Mouse (Mus musculus) MEL (cell line): ENCODE data around the gene Stat1. TPM values are rescaled to one million over a fixed set of nuclear protein-coding genes. Genes with fewer than 3 reads are reported as not detected.

ENCODE experiments used
- DNase-seq: peaks from one replicate; pipeline ENCODE4 v3.0.0; 2011; ENCODE audit warnings: low read depth, low spot score
- H3K27ac ChIP-seq: 2 replicates; pipeline ENCODE4 v1.5.1; 2012; ENCODE audit warnings: low read depth, mild to moderate bottlenecking, control low read depth, low read length, moderate library complexity; ENCODE audit not compliant: control insufficient read depth
- H3K27me3 ChIP-seq, 2 experiments: fragments of 150-350 bp in 1 of 2; sonication (generic) in 1 of 2; 2 replicates each; pipeline ENCODE4 v1.6.1; 2012; ENCODE audit warnings: low read length in 2 of 2, mild to moderate bottlenecking in 2 of 2, improper control_type of control experiment in 1 of 2, moderate library complexity in 1 of 2; ENCODE audit not compliant: insufficient read depth in 2 of 2, control insufficient read depth in 1 of 2
- H3K36me3 ChIP-seq, 2 experiments: 2 replicates each; pipeline ENCODE4 v1.6.1; 2012 to 2014; ENCODE audit warnings: low read length in 2 of 2, improper control_type of control experiment in 1 of 2, inconsistent platforms in 1 of 2, mild to moderate bottlenecking in 1 of 2; ENCODE audit not compliant: insufficient read depth in 2 of 2, control insufficient read depth in 1 of 2
- H3K4me1 ChIP-seq, 2 experiments: fragments of 150-350 bp in 1 of 2; sonication (generic) in 1 of 2; 2 replicates each; pipeline ENCODE4 v1.6.1; 2012; ENCODE audit warnings: low read length in 2 of 2, improper control_type of control experiment in 1 of 2, mild to moderate bottlenecking in 1 of 2; ENCODE audit not compliant: insufficient read depth in 2 of 2, control insufficient read depth in 1 of 2
- H3K4me3 ChIP-seq, 2 experiments: fragments of 150-350 bp in 1 of 2; sonication (generic) in 1 of 2; 2 replicates each; pipeline ENCODE4 v1.5.1; 2012; ENCODE audit warnings: low read depth in 2 of 2, low read length in 2 of 2, mild to moderate bottlenecking in 2 of 2, moderate library complexity in 2 of 2, control low read depth in 1 of 2, improper control_type of control experiment in 1 of 2; ENCODE audit not compliant: control insufficient read depth in 1 of 2, insufficient read depth in 1 of 2
- H3K79me2 ChIP-seq: 2 replicates; pipeline ENCODE4 v1.6.1; 2012; ENCODE audit warnings: mild to moderate bottlenecking, low read length, moderate library complexity; ENCODE audit not compliant: control insufficient read depth, poor library complexity, insufficient read depth
- H3K9ac ChIP-seq: 2 replicates; pipeline ENCODE4 v1.6.1; 2012; ENCODE audit warnings: low read depth, mild to moderate bottlenecking, control low read depth, low read length, moderate library complexity; ENCODE audit not compliant: control insufficient read depth, poor library complexity, severe bottlenecking
- H3K9me3 ChIP-seq: fragments of 150-350 bp; sonication (generic); replicated peaks from 2 replicates; pipeline ENCODE4 v1.6.1; 2012; ENCODE audit warnings: mild to moderate bottlenecking, low read length, improper control_type of control experiment, moderate library complexity; ENCODE audit not compliant: insufficient read depth
- BHLHE40 ChIP-seq: IDR thresholded peaks from 2 replicates; pipeline ENCODE4 v1.6.1; 2012; ENCODE audit warnings: low read depth, mild to moderate bottlenecking, inconsistent platforms, low read length, improper control_type of control experiment, borderline replicate concordance
- CHD1 ChIP-seq: IDR thresholded peaks from 2 replicates; pipeline ENCODE4 v1.6.1; 2012; ENCODE audit warnings: low read depth, mild to moderate bottlenecking, inconsistent platforms, low read length, improper control_type of control experiment
- CTCF ChIP-seq, 3 experiments: IDR thresholded peaks in 2 of 3; conservative IDR thresholded peaks in 1 of 3; 2 replicates each; pipeline ENCODE4 v1.5.1; 2011 to 2012; ENCODE audit warnings: low read length in 3 of 3, low read depth in 2 of 3, mild to moderate bottlenecking in 2 of 3, improper control_type of control experiment in 1 of 3, inconsistent platforms in 1 of 3, mixed read lengths in 1 of 3, moderate library complexity in 1 of 3; ENCODE audit not compliant: control insufficient read depth in 1 of 3, insufficient read depth in 1 of 3, poor library complexity in 1 of 3, severe bottlenecking in 1 of 3
- E2F4 ChIP-seq: IDR thresholded peaks from 2 replicates; pipeline ENCODE4 v1.6.1; 2011; ENCODE audit warnings: low read depth, low read length, improper control_type of control experiment, borderline replicate concordance
- ETS1 ChIP-seq: IDR thresholded peaks from 2 replicates; pipeline ENCODE4 v1.6.1; 2012; ENCODE audit warnings: low read depth, mild to moderate bottlenecking, inconsistent platforms, low read length, improper control_type of control experiment, moderate library complexity
- GATA1 ChIP-seq: IDR thresholded peaks from 2 replicates; pipeline ENCODE4 v1.6.1; 2011; ENCODE audit warnings: low read depth, low read length, improper control_type of control experiment
- HCFC1 ChIP-seq: IDR thresholded peaks from 2 replicates; pipeline ENCODE4 v1.6.1; 2012; ENCODE audit warnings: low read depth, mild to moderate bottlenecking, inconsistent platforms, low read length, improper control_type of control experiment, moderate library complexity
- JUND ChIP-seq: IDR thresholded peaks from 2 replicates; pipeline ENCODE4 v1.6.1; 2011; ENCODE audit warnings: low read depth, mild to moderate bottlenecking, improper control_type of control experiment, low read length
- KAT2A ChIP-seq: conservative IDR thresholded peaks from 2 replicates; pipeline ENCODE4 v1.6.1; 2012; ENCODE audit warnings: low read depth, low read length, improper control_type of control experiment, inconsistent platforms
- MAZ ChIP-seq: IDR thresholded peaks from 2 replicates; pipeline ENCODE4 v1.6.1; 2012; ENCODE audit warnings: low read depth, mild to moderate bottlenecking, inconsistent platforms, low read length, improper control_type of control experiment
- MEF2A ChIP-seq: IDR thresholded peaks from 2 replicates; pipeline ENCODE4 v1.6.1; 2014; ENCODE audit warnings: low read depth, mild to moderate bottlenecking, inconsistent platforms, low read length, improper control_type of control experiment; ENCODE audit not compliant: poor library complexity, insufficient replicate concordance, severe bottlenecking; ENCODE audit errors: extremely low read depth
- MXI1 ChIP-seq: IDR thresholded peaks from 2 replicates; pipeline ENCODE4 v1.6.1; 2011; ENCODE audit warnings: mild to moderate bottlenecking, low read depth, low read length, improper control_type of control experiment
- MYB ChIP-seq: IDR thresholded peaks from 2 replicates; pipeline ENCODE4 v1.6.1; 2011; ENCODE audit warnings: mild to moderate bottlenecking, low read depth, low read length, improper control_type of control experiment
- NELFE ChIP-seq: IDR thresholded peaks from 2 replicates; pipeline ENCODE4 v1.6.1; 2011; ENCODE audit warnings: low read depth, low read length, improper control_type of control experiment
- NRF1 ChIP-seq: IDR thresholded peaks from 2 replicates; pipeline ENCODE4 v1.6.1; 2014; ENCODE audit warnings: low read depth, mild to moderate bottlenecking, inconsistent platforms, low read length, improper control_type of control experiment, moderate library complexity; ENCODE audit not compliant: poor library complexity, insufficient read depth, severe bottlenecking
- POLR2A ChIP-seq, 2 experiments: IDR thresholded peaks; 2 replicates each; pipeline ENCODE4 v1.6.1; 2011 to 2012; ENCODE audit warnings: low read length in 2 of 2, mild to moderate bottlenecking in 2 of 2, control low read depth in 1 of 2, improper control_type of control experiment in 1 of 2, low read depth in 1 of 2, moderate library complexity in 1 of 2; ENCODE audit not compliant: control insufficient read depth in 1 of 2, insufficient read depth in 1 of 2, poor library complexity in 1 of 2
- POLR2AphosphoS2 ChIP-seq: IDR thresholded peaks from 2 replicates; pipeline ENCODE4 v1.6.1; 2011; ENCODE audit warnings: low read length, improper control_type of control experiment
- RAD21 ChIP-seq: IDR thresholded peaks from 2 replicates; pipeline ENCODE4 v1.6.1; 2011; ENCODE audit warnings: mild to moderate bottlenecking, low read depth, low read length, improper control_type of control experiment
- SIN3A ChIP-seq: IDR thresholded peaks from 2 replicates; pipeline ENCODE4 v1.6.1; 2012; ENCODE audit warnings: low read length, improper control_type of control experiment, inconsistent platforms
- TBP ChIP-seq: IDR thresholded peaks from 2 replicates; pipeline ENCODE4 v1.8.0; 2011; ENCODE audit warnings: low read depth, low read length, improper control_type of control experiment
- TCF12 ChIP-seq: IDR thresholded peaks from 2 replicates; pipeline ENCODE4 v1.6.1; 2014; ENCODE audit warnings: low read depth, mild to moderate bottlenecking, inconsistent platforms, low read length, improper control_type of control experiment, moderate library complexity
- USF1 ChIP-seq: IDR thresholded peaks from 2 replicates; pipeline ENCODE4 v1.6.1; 2014; ENCODE audit warnings: low read depth, mild to moderate bottlenecking, inconsistent platforms, low read length, improper control_type of control experiment, moderate library complexity
- USF2 ChIP-seq, 2 experiments: IDR thresholded peaks; 2 replicates each; pipeline ENCODE4 v1.6.1; 2011 to 2012; ENCODE audit warnings: improper control_type of control experiment in 2 of 2, low read length in 2 of 2, borderline replicate concordance in 1 of 2, inconsistent platforms in 1 of 2, low read depth in 1 of 2, mild to moderate bottlenecking in 1 of 2; ENCODE audit not compliant: insufficient read depth in 1 of 2
- ZC3H11A ChIP-seq: IDR thresholded peaks from 2 replicates; pipeline ENCODE4 v1.6.1; 2012; ENCODE audit warnings: low read depth, mild to moderate bottlenecking, inconsistent platforms, low read length, improper control_type of control experiment
- ZMIZ1 ChIP-seq: IDR thresholded peaks from 2 replicates; pipeline ENCODE4 v1.6.1; 2012; ENCODE audit warnings: low read depth, mild to moderate bottlenecking, inconsistent platforms, low read length, improper control_type of control experiment, moderate library complexity
- ZNF384 ChIP-seq: IDR thresholded peaks from 2 replicates; pipeline ENCODE4 v1.6.1; 2012; ENCODE audit warnings: low read depth, mild to moderate bottlenecking, inconsistent platforms, low read length, improper control_type of control experiment
- polyA plus RNA-seq, 2 experiments: library from polyadenylated mRNA; stranded (reverse) in 1 of 2; unstranded in 1 of 2; fragments of >175 nt in 1 of 2; fragments of >200 nt in 1 of 2; gene quantifications; 2 replicates each; pipeline versions ENCODE4 v1.2.1 to v1.2.4; 2012; ENCODE audit warnings: low replicate concordance in 2 of 2, low read depth in 1 of 2; ENCODE audit not compliant: insufficient read length in 2 of 2, insufficient read depth in 1 of 2, missing spikeins in 1 of 2
- total RNA-seq: library from RNA; depleted of rRNA; stranded (reverse); fragments of 300-350 nt; gene quantifications from 2 replicates; pipeline ENCODE4 v1.2.3, GENCODE M21; 2012

The Stat1 gene
- total and polyA plus RNA-seq, 3 experiments = 9.7 to 44.0 (median 10.9) TPM

- DNase-seq = no peak
- peaks cover 0 to 16% of the 10 kb centered on the region in 2 experiments; a peak in 2 of 4 replicates for H3K36me3 ChIP-seq
- no peaks in the 10 kb centered on the region for H3K9me3 ChIP-seq
- peak overlapping the region; percentile 67 to 80 for H3K4me3 ChIP-seq
- H3K79me2 ChIP-seq = peaks cover 2% of the 10 kb centered on the region; the same call in 1 of the 2 replicates
- H3K27ac ChIP-seq = peak overlapping the region; percentile 55
- no peak for TF ChIP-seq HCFC1
- no peak for TF ChIP-seq GATA1
- no peak for TF ChIP-seq POLR2A (IDR thresholded peaks at IDR 0.05; ENCODE audit: control insufficient read depth in 1 of 2, insufficient read depth in 1 of 2, low read depth in 1 of 2, low read length in 2 of 2, poor library complexity in 1 of 2)
- TF ChIP-seq POLR2AphosphoS2 = no peak
- TF ChIP-seq NELFE = no peak
- TF ChIP-seq MAZ = no peak
- TF ChIP-seq NRF1 = no peak
- no peak for TF ChIP-seq CTCF (IDR thresholded peaks at IDR 0.05 in 2 of 3, conservative IDR thresholded peaks at IDR 0.05 in 1 of 3; ENCODE audit: control insufficient read depth in 1 of 3, insufficient read depth in 1 of 3, low read depth in 2 of 3, low read length in 3 of 3, poor library complexity in 1 of 3, severe bottlenecking in 1 of 3)
- TF ChIP-seq RAD21 = no peak
- no peak for TF ChIP-seq TCF12
- TF ChIP-seq MYB = no peak
- TF ChIP-seq TBP = no peak
- no peak for TF ChIP-seq ETS1
- TF ChIP-seq SIN3A = no peak
- no peak for TF ChIP-seq JUND
- H3K27me3 ChIP-seq = no peaks in the 10 kb centered on the region
- H3K9ac ChIP-seq = peak overlapping the region; percentile 84
- peaks cover 5 to 14% of the 10 kb centered on the region in 2 experiments; a peak in 3 of 4 replicates for H3K4me1 ChIP-seq
Observed at GRCm38 (mm10) chr1:52113067-52113665, 6.1 kb upstream of the Stat1 start.

- Histone ChIP-seq H3K4me3 (peak overlapping the region; percentile 67 to 80), H3K4me1 (peaks cover 5 to 18% of the 10 kb centered on the region in 2 experiments; a peak in 3 of 4 replicates), H3K27ac (peak overlapping the region; percentile 55)
- TF ChIP-seq BHLHE40 (peak; percentile 74; the same call in 1 of the 2 replicates), POLR2A (IDR thresholded peaks at IDR 0.05; ENCODE audit: control insufficient read depth in 1 of 2, insufficient read depth in 1 of 2, low read depth in 1 of 2, low read length in 2 of 2, poor library complexity in 1 of 2) (peak; percentile 54 to 88; a peak in 2 of 4 replicates), ZMIZ1 (0 out of 2 replicates have a peak, but pooled peaks have one; percentile 46), USF2 (IDR thresholded peaks at IDR 0.05; ENCODE audit: borderline replicate concordance in 1 of 2, insufficient read depth in 1 of 2, low read depth in 1 of 2, low read length in 2 of 2) (peak in 1 of 2 experiments; percentile 63; a peak in 1 of 4 replicates), MXI1 (peak; percentile 99), E2F4 (peak; percentile 43; the same call in 1 of the 2 replicates), ZC3H11A (0 out of 2 replicates have a peak, but pooled peaks have one; percentile 10), TBP (peak; percentile 47; the same call in 1 of the 2 replicates), MAZ (0 out of 2 replicates have a peak, but pooled peaks have one; percentile 79), CTCF (IDR thresholded peaks at IDR 0.05 in 2 of 3, conservative IDR thresholded peaks at IDR 0.05 in 1 of 3; ENCODE audit: control insufficient read depth in 1 of 3, insufficient read depth in 1 of 3, low read depth in 2 of 3, low read length in 3 of 3, poor library complexity in 1 of 3, severe bottlenecking in 1 of 3) (peak; percentile 83 to 96 (median 94)), CHD1 (no peak), ZNF384 (peak; percentile 70), USF1 (peak; percentile 96), MYB (no peak; the same call in 1 of the 2 replicates), RAD21 (peak; percentile 5; the same call in 1 of the 2 replicates), ETS1 (peak; percentile 99), POLR2AphosphoS2 (peak; percentile 49; the same call in 1 of the 2 replicates), SIN3A (peak; percentile 99), MEF2A (peak; percentile 26; the same call in 1 of the 2 replicates), KAT2A (0 out of 2 replicates have a peak, but pooled peaks have one; percentile 25)
Observed at GRCm38 (mm10) chr1:52113666-52114069, 5.6 kb upstream of the Stat1 start.

More at GRCm38 (mm10) chr1:52113666-52114069, 5.6 kb upstream of the Stat1 start:
- Histone ChIP-seq H3K36me3 (peaks cover 0 to 16% of the 10 kb centered on the region in 2 experiments; a peak in 2 of 4 replicates), H3K79me2 (peaks cover 2% of the 10 kb centered on the region; the same call in 1 of the 2 replicates), H3K9me3 (no peaks in the 10 kb centered on the region), H3K27me3 (no peaks in the 10 kb centered on the region), H3K9ac (peak overlapping the region; percentile 84)
- peak; percentile 97 for DNase-seq
